Mouse (Mus musculus) limb, embryonic 13.5 days (tissue): ENCODE results near the gene Oaz2. TPM values are rescaled to one million over a fixed set of nuclear protein-coding genes. Genes with fewer than 3 reads are reported as not detected.
"Not testable (repeated sequence)": the region's sequence is repeated elsewhere in the genome, so short reads cannot be mapped to it uniquely, and the experiment has no call there.

Experiments used
- ATAC-seq: fragments of 200-750 bp; cut with Nextera tagmentation; 2 replicates; pipeline ENCODE4 v1.8.0; 2017; ENCODE audit warnings: low read depth, moderate number of reproducible peaks, moderate TSS enrichment; ENCODE audit not compliant: low FRiP score
- H3K27ac ChIP-seq: fragments of 300-500 bp; sonication (generic); 2 replicates; pipeline ENCODE4 v1.5.1; 2015; ENCODE audit warnings: inconsistent platforms, mild to moderate bottlenecking, moderate library complexity
- H3K27me3 ChIP-seq: fragments of 300-500 bp; sonication (generic); 2 replicates; pipeline ENCODE4 v1.6.1; 2015; ENCODE audit warnings: mild to moderate bottlenecking, inconsistent platforms
- H3K36me3 ChIP-seq: fragments of 300-500 bp; sonication (generic); 2 replicates; pipeline ENCODE4 v1.6.1; 2015; ENCODE audit warnings: inconsistent platforms, mild to moderate bottlenecking, moderate library complexity
- H3K4me1 ChIP-seq: fragments of 300-500 bp; sonication (generic); 2 replicates; pipeline ENCODE4 v1.6.1; 2015; ENCODE audit warnings: inconsistent platforms
- H3K4me2 ChIP-seq: fragments of 300-500 bp; sonication (generic); replicated peaks from 2 replicates; pipeline ENCODE4 v1.6.1; 2015; ENCODE audit warnings: inconsistent platforms, mild to moderate bottlenecking, moderate library complexity
- H3K4me3 ChIP-seq: fragments of 300-500 bp; sonication (generic); 2 replicates; pipeline ENCODE4 v1.5.1; 2015; ENCODE audit warnings: moderate library complexity, mild to moderate bottlenecking, inconsistent platforms
- H3K9ac ChIP-seq: fragments of 300-500 bp; sonication (generic); 2 replicates; pipeline ENCODE4 v1.6.1; 2015; ENCODE audit warnings: mild to moderate bottlenecking, inconsistent platforms
- H3K9me3 ChIP-seq: fragments of 300-500 bp; sonication (generic); 2 replicates; pipeline ENCODE4 v1.6.1; 2016; ENCODE audit warnings: inconsistent platforms
- WGBS: fragments of 180-500 bp; shearing (Covaris S2); methylation state at CpG from one replicate; pipeline ENCODE4 v1.1.7; 2015; 5-methylcytosine and 5-hydroxymethylcytosine counted together
- polyA plus RNA-seq: library from polyadenylated mRNA; unstranded; fragments of >200 nt; fragmentation: Nextera tagmentation; extraction: Ambion mirVana; gene quantifications from 2 replicates; pipeline ENCODE4 v1.2.1, GENCODE M21; 2015

Gene Oaz2
- polyA plus RNA-seq, 1 experiment from 2014 or later = 341 TPM

DNA sequence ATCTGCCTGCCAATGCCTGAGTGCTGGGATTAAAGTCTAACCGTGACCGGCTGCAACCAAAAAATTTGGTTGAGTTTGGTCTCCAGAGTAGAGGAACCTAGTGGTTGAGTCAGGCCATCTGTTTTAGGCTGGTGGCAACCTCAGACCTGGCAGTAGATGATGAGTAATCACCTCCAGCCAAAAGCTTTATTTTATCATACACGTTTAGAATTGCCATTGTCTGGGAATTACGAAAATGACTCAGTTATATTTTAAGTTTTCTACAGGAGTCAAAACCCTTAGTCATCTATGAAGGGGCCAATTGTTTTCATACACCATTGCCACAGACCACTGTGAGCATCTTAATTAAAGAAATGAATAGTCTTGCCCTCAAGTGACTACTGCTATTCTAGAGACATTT lies 30.9 kb upstream of the Oaz2 start:
- Histone ChIP-seq H3K9ac (no peak overlapping the region), H3K4me1 (peaks cover 28% of the 10 kb centered on the region), H3K27ac (no peak overlapping the region), H3K4me2 (no peak overlapping the region), H3K36me3 (no peaks in the 10 kb centered on the region), H3K9me3 (no peaks in the 10 kb centered on the region), H3K27me3 (0 out of 2 replicates have a peak, but pooled peaks cover 6% of the 10 kb centered on the region), H3K4me3 (no peak overlapping the region)
- 91% methylated on average over 4 of the region's 4 CpGs for WGBS
- ATAC-seq = no peak

DNA sequence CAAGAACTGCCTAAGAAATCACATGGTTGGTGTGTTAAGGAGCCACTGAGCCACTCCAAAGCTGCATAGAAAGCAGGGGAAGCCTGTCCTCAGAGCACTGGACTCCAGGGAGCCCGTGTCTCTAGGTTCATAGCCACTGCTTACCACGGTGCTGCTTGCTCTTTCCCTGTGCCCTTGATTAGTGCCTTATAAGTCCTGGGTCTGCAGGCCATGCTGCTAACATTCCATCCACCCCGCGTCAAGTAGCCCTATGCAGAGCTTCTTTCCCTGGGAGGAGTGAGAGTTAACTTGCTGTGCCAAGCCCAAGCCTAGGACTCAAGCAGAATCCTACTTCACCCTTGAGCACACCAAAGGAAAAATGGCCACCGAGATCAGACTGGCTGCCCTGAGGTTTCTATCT lies 28.7 kb upstream of the Oaz2 start:
- ATAC-seq = no peak
- Histone ChIP-seq H3K4me1 (peaks cover 23% of the 10 kb centered on the region), H3K27me3 (no peaks in the 10 kb centered on the region), H3K9me3 (no peaks in the 10 kb centered on the region), H3K9ac (no peak overlapping the region), H3K27ac (no peak overlapping the region), H3K4me3 (no peak overlapping the region), H3K36me3 (no peaks in the 10 kb centered on the region), H3K4me2 (no peak overlapping the region)
- 46% methylated on average over 5 of the region's 5 CpGs for WGBS

DNA sequence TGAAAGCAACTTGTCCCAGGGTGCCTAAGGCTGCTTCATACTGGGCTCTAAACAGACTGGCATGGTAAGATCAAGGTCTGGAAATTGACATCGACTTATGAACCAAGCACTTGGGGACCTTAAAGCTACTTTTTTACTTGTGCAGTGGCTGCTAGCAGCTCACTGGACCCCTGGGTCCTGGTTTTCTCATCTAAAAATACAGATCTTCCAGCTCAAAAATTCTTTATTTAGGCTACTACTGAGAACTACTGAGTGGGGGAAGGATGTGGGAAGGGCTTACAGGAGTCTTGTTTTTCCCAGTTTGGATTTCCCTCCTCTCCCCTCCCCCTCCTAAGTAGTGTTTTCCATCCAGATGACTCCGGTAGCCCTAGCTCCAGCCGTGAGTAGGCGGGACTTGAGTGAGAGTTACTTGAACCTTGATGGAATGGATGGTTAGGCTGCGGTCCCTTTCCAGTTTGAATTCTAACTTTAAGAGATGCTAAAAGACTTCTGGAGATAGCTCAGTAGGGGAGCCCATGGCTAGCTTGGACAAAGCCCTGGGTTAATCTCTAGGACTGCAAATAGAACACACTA lies 26.9 kb upstream of the Oaz2 start:
- H3K27me3 ChIP-seq = no peaks in the 10 kb centered on the region
- peak overlapping the region; percentile 33; the same call in 1 of the 2 replicates for H3K27ac ChIP-seq
- H3K9ac ChIP-seq = no peak overlapping the region
- no peaks in the 10 kb centered on the region for H3K36me3 ChIP-seq
- H3K4me3 ChIP-seq = no peak overlapping the region
- H3K4me1 ChIP-seq = peaks cover 26% of the 10 kb centered on the region
- H3K4me2 ChIP-seq = peak overlapping the region; percentile 27
- H3K9me3 ChIP-seq = no peaks in the 10 kb centered on the region
- 5% methylated on average over 5 of the region's 5 CpGs for WGBS
- 0 out of 2 replicates have a peak, but pooled peaks have one; percentile 40 for ATAC-seq

- Histone ChIP-seq H3K4me3 (no peak overlapping the region), H3K36me3 (no peaks in the 10 kb centered on the region), H3K4me1 (peaks cover 29% of the 10 kb centered on the region), H3K9me3 (no peaks in the 10 kb centered on the region), H3K9ac (no peak overlapping the region), H3K27me3 (no peaks in the 10 kb centered on the region), H3K4me2 (peak overlapping the region; percentile 27), H3K27ac (no peak overlapping the region)
- WGBS = 22% methylated on average over 12 of the region's 12 CpGs
- ATAC-seq = no peak
These were observed 26.3 kb upstream of the Oaz2 start for GRCm38 (mm10) chr9:65641446-65642052.

GRCm38 (mm10) chr9:65642546-65642945 lies 25.3 kb upstream of the Oaz2 start:
- H3K36me3 ChIP-seq = no peaks in the 10 kb centered on the region
- H3K4me2 ChIP-seq = no peak overlapping the region
- H3K27me3 ChIP-seq = no peaks in the 10 kb centered on the region
- H3K9me3 ChIP-seq = no peaks in the 10 kb centered on the region
- no peak for ATAC-seq
- H3K4me1 ChIP-seq = peaks cover 29% of the 10 kb centered on the region
- no peak overlapping the region for H3K27ac ChIP-seq
- no peak overlapping the region for H3K9ac ChIP-seq
- no peak overlapping the region for H3K4me3 ChIP-seq

- H3K4me3 ChIP-seq = no peak overlapping the region
- no peaks in the 10 kb centered on the region for H3K9me3 ChIP-seq
- WGBS = 93% methylated on average over 4 of the region's 4 CpGs
- peaks cover 28% of the 10 kb centered on the region for H3K4me1 ChIP-seq
- no peak overlapping the region for H3K9ac ChIP-seq
- ATAC-seq = no peak
- H3K4me2 ChIP-seq = no peak overlapping the region
- H3K27ac ChIP-seq = no peak overlapping the region
- H3K36me3 ChIP-seq = no peaks in the 10 kb centered on the region
- no peaks in the 10 kb centered on the region for H3K27me3 ChIP-seq
These were observed 22.8 kb upstream of the Oaz2 start for GRCm38 (mm10) chr9:65644960-65645359.

DNA sequence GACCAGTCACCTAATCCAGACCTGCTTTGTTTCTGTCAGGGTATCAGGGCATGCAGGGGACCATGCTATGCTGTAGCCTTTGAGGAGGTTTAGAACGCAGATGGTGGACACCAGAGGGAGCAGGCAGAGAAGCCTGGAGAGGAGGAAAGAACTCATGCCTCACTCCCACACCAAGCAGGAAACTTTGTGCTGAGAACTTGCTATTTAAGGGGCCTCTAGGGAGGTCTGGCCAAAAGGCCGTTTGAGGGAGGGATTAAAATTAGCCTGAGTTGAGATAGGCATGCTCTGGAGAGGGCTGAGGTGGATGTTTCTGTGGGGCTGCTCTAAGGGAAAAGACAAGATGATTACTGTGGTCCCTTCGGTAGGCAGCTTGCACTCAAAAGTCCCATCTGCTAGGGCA lies 21.8 kb upstream of the Oaz2 start:
- Histone ChIP-seq H3K27ac (peak overlapping the region; percentile 6; the same call in 1 of the 2 replicates), H3K4me3 (no peak overlapping the region), H3K27me3 (no peaks in the 10 kb centered on the region), H3K9ac (no peak overlapping the region), H3K4me2 (no peak overlapping the region), H3K36me3 (no peaks in the 10 kb centered on the region), H3K4me1 (peaks cover 18% of the 10 kb centered on the region), H3K9me3 (no peaks in the 10 kb centered on the region)
- 36% methylated on average over 3 of the region's 3 CpGs for WGBS
- ATAC-seq = no peak

- Histone ChIP-seq H3K4me1 (peaks cover 10% of the 10 kb centered on the region), H3K9ac (no peak overlapping the region), H3K27me3 (no peaks in the 10 kb centered on the region), H3K4me3 (no peak overlapping the region), H3K9me3 (no peaks in the 10 kb centered on the region), H3K36me3 (no peaks in the 10 kb centered on the region), H3K4me2 (no peak overlapping the region), H3K27ac (no peak overlapping the region)
- no peak for ATAC-seq
- WGBS = 79% methylated on average over 2 of the region's 2 CpGs
These were observed 21.0 kb upstream of the Oaz2 start for GRCm38 (mm10) chr9:65646782-65647181.

- no peak overlapping the region for H3K27ac ChIP-seq
- 92% methylated on average over 13 of the region's 13 CpGs for WGBS
- no peaks in the 10 kb centered on the region for H3K27me3 ChIP-seq
- H3K4me1 ChIP-seq = peaks cover 7% of the 10 kb centered on the region
- no peaks in the 10 kb centered on the region for H3K9me3 ChIP-seq
- H3K36me3 ChIP-seq = no peaks in the 10 kb centered on the region
- H3K4me2 ChIP-seq = no peak overlapping the region
- no peak for ATAC-seq
- no peak overlapping the region for H3K4me3 ChIP-seq
- H3K9ac ChIP-seq = no peak overlapping the region
These were observed 19.1 kb upstream of the Oaz2 start for GRCm38 (mm10) chr9:65648730-65649129.

DNA sequence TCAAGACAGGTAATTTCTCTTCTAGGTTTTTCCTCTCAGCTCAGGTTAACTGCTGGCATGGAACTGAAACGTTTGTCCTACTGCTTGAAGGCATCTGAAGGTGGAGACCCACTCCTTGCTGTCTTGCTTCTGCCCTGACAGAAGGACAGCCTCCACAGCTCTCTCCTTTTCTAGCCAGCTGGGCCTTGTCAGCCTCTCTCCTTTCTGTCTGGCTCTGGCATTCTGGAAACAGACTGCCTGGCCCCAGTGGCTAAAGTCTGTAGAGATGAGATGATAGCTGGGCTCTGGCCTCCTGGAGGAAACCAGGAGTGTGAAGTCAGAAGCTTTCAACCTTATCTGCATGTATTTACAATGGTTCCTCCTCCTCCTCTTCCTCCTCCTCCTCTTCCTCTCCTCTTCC lies 17.8 kb upstream of the Oaz2 start:
- H3K9ac ChIP-seq = no peak overlapping the region
- no peaks in the 10 kb centered on the region for H3K36me3 ChIP-seq
- no peak overlapping the region for H3K27ac ChIP-seq
- H3K9me3 ChIP-seq = no peaks in the 10 kb centered on the region
- H3K4me3 ChIP-seq = no peak overlapping the region
- H3K27me3 ChIP-seq = no peaks in the 10 kb centered on the region
- peaks cover 7% of the 10 kb centered on the region for H3K4me1 ChIP-seq
- no peak for ATAC-seq
- WGBS = 41% methylated on average over 1 of the region's 1 CpGs
- H3K4me2 ChIP-seq = no peak overlapping the region

DNA sequence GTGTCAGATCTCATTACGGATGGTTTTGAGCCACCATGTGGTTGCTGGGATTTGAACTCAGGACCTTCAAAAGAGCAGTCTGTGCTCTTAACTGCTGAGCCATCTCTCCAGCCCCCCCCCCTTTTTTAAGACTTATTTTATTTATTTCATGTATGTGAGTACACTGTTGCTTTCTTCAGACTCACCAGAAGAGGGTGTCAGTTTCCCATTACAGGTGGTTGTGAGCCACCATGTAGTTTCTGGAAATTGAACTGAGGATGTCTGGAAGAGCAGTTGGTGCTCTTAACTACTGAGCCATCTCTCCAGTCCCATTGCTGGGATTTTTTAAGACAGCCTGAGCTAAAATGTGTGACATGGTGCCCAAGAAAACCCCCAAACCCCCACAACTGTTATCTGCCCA lies 15.8 kb upstream of the Oaz2 start:
- not testable (repeated sequence) for H3K36me3 ChIP-seq, H3K4me2 ChIP-seq, H3K27ac ChIP-seq, H3K4me1 ChIP-seq, ATAC-seq, H3K27me3 ChIP-seq, H3K9ac ChIP-seq, H3K4me3 ChIP-seq, H3K9me3 ChIP-seq
- WGBS = 93% methylated on average over 1 of the region's 1 CpGs

- WGBS = 89% methylated on average over 4 of the region's 4 CpGs
- Histone ChIP-seq H3K9me3 (no peaks in the 10 kb centered on the region), H3K4me1 (no peaks in the 10 kb centered on the region), H3K27me3 (no peaks in the 10 kb centered on the region), H3K9ac (no peak overlapping the region), H3K27ac (no peak overlapping the region), H3K4me2 (no peak overlapping the region), H3K36me3 (no peaks in the 10 kb centered on the region), H3K4me3 (no peak overlapping the region)
- no peak for ATAC-seq
These were observed 14.1 kb upstream of the Oaz2 start for GRCm38 (mm10) chr9:65653741-65654140.

DNA sequence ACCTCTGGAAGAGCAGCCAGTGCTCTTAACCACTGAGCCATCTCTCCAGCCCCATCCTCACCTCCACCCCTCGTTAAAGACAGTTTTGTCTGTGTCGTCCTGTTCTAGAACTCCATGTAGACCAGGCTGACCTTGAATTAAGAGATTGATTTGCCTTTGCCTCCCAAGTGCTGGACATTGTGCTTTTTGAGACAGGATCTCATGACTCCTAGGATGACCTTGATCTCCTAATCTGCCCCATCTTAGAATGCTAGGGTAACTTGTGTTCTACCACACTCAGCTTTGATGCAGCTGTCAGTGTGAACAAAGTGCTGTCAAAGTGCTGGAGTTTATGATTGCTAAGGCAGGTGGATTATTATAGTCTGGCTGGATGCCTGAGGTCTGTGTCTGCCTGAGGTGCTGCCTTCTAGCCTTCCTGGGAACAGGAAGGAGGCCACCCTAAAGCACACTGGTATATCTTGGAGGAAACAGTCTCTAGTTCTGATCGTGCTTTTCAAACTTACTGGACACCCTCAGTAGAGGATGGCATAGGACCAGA lies 13.0 kb upstream of the Oaz2 start:
- no peak overlapping the region for H3K27ac ChIP-seq
- WGBS = 85% methylated on average over 3 of the region's 3 CpGs
- no peak overlapping the region for H3K9ac ChIP-seq
- H3K4me2 ChIP-seq = no peak overlapping the region
- peaks cover 3% of the 10 kb centered on the region; the same call in 1 of the 2 replicates for H3K4me1 ChIP-seq
- H3K36me3 ChIP-seq = no peaks in the 10 kb centered on the region
- H3K27me3 ChIP-seq = no peaks in the 10 kb centered on the region
- ATAC-seq = no peak
- H3K4me3 ChIP-seq = no peak overlapping the region
- H3K9me3 ChIP-seq = no peaks in the 10 kb centered on the region
